Mouse (Mus musculus) limb, embryonic 13.5 days (tissue): ENCODE measurements at regions not wholly inside any gene's neighbourhood (a gene's known extent, or its start where the extent isn't known, plus 50 kb on each side); places are given as distances from the start of the nearest gene placed in this dataset.

Experiments used
- ATAC-seq: fragments of 200-750 bp; cut with Nextera tagmentation; 2 replicates; pipeline ENCODE4 v1.8.0; 2017; ENCODE audit warnings: low read depth, moderate number of reproducible peaks, moderate TSS enrichment; ENCODE audit not compliant: low FRiP score
- H3K27ac ChIP-seq: fragments of 300-500 bp; sonication (generic); 2 replicates; pipeline ENCODE4 v1.5.1; 2015; ENCODE audit warnings: inconsistent platforms, mild to moderate bottlenecking, moderate library complexity
- H3K27me3 ChIP-seq: fragments of 300-500 bp; sonication (generic); 2 replicates; pipeline ENCODE4 v1.6.1; 2015; ENCODE audit warnings: mild to moderate bottlenecking, inconsistent platforms
- H3K36me3 ChIP-seq: fragments of 300-500 bp; sonication (generic); 2 replicates; pipeline ENCODE4 v1.6.1; 2015; ENCODE audit warnings: inconsistent platforms, mild to moderate bottlenecking, moderate library complexity
- H3K4me1 ChIP-seq: fragments of 300-500 bp; sonication (generic); 2 replicates; pipeline ENCODE4 v1.6.1; 2015; ENCODE audit warnings: inconsistent platforms
- H3K4me2 ChIP-seq: fragments of 300-500 bp; sonication (generic); replicated peaks from 2 replicates; pipeline ENCODE4 v1.6.1; 2015; ENCODE audit warnings: inconsistent platforms, mild to moderate bottlenecking, moderate library complexity
- H3K4me3 ChIP-seq: fragments of 300-500 bp; sonication (generic); 2 replicates; pipeline ENCODE4 v1.5.1; 2015; ENCODE audit warnings: moderate library complexity, mild to moderate bottlenecking, inconsistent platforms
- H3K9ac ChIP-seq: fragments of 300-500 bp; sonication (generic); 2 replicates; pipeline ENCODE4 v1.6.1; 2015; ENCODE audit warnings: mild to moderate bottlenecking, inconsistent platforms
- H3K9me3 ChIP-seq: fragments of 300-500 bp; sonication (generic); 2 replicates; pipeline ENCODE4 v1.6.1; 2016; ENCODE audit warnings: inconsistent platforms
- WGBS: fragments of 180-500 bp; shearing (Covaris S2); methylation state at CpG from one replicate; pipeline ENCODE4 v1.1.7; 2015; 5-methylcytosine and 5-hydroxymethylcytosine counted together

GRCm38 (mm10) chr6:147416592-147416991, 59.0 kb upstream of the Ccdc91 start:
- H3K4me3 ChIP-seq: no peak overlapping the region
- ATAC-seq: peak; percentile 67; the same call in 1 of the 2 replicates
- peaks cover 5% of the 10 kb centered on the region; the same call in 1 of the 2 replicates for H3K4me1 ChIP-seq

GRCm38 (mm10) chr6:147413713-147414112, 61.9 kb upstream of the Ccdc91 start:
- Histone ChIP-seq H3K4me3 (no peak overlapping the region), H3K9me3 (no peaks in the 10 kb centered on the region), H3K36me3 (no peaks in the 10 kb centered on the region), H3K9ac (no peak overlapping the region), H3K4me1 (peaks cover 5% of the 10 kb centered on the region; the same call in 1 of the 2 replicates), H3K27ac (no peak overlapping the region), H3K27me3 (no peaks in the 10 kb centered on the region), H3K4me2 (no peak overlapping the region)
- ATAC-seq: no peak
- 91% methylated on average over 3 of the region's 3 CpGs for WGBS

More at GRCm38 (mm10) chr6:147416592-147416991, 59.0 kb upstream of the Ccdc91 start:
- Histone ChIP-seq H3K27ac (no peak overlapping the region), H3K9me3 (no peaks in the 10 kb centered on the region), H3K27me3 (peaks cover 6% of the 10 kb centered on the region; the same call in 1 of the 2 replicates), H3K9ac (no peak overlapping the region), H3K36me3 (no peaks in the 10 kb centered on the region), H3K4me2 (no peak overlapping the region)
- WGBS: 29% methylated on average over 3 of the region's 3 CpGs

GRCm38 (mm10) chr6:147397984-147398383, 77.6 kb upstream of the Ccdc91 start:
- Histone ChIP-seq H3K4me1 (no peaks in the 10 kb centered on the region), H3K4me3 (no peak overlapping the region), H3K4me2 (no peak overlapping the region), H3K36me3 (no peaks in the 10 kb centered on the region), H3K9ac (no peak overlapping the region), H3K27me3 (no peaks in the 10 kb centered on the region; the same call in 1 of the 2 replicates), H3K27ac (no peak overlapping the region), H3K9me3 (no peaks in the 10 kb centered on the region)
- 90% methylated on average over 6 of the region's 6 CpGs for WGBS
- ATAC-seq: no peak

- H3K9ac ChIP-seq: no peak overlapping the region
- WGBS: 62% methylated on average over 14 of the region's 14 CpGs
- peaks cover 24% of the 10 kb centered on the region for H3K4me1 ChIP-seq
- no peak for ATAC-seq
- no peak overlapping the region for H3K4me2 ChIP-seq
- H3K27me3 ChIP-seq: no peaks in the 10 kb centered on the region
- H3K36me3 ChIP-seq: no peaks in the 10 kb centered on the region
- H3K4me3 ChIP-seq: no peak overlapping the region
- no peak overlapping the region for H3K27ac ChIP-seq
- H3K9me3 ChIP-seq: no peaks in the 10 kb centered on the region
Measured at GRCm38 (mm10) chr6:147391425-147392158, 84.0 kb upstream of the Ccdc91 start.

GRCm38 (mm10) chr6:147390499-147390898, 85.1 kb upstream of the Ccdc91 start:
- ATAC-seq: no peak
- Histone ChIP-seq H3K4me1 (peaks cover 30% of the 10 kb centered on the region), H3K27me3 (no peaks in the 10 kb centered on the region), H3K27ac (no peak overlapping the region), H3K36me3 (no peaks in the 10 kb centered on the region), H3K9ac (no peak overlapping the region), H3K4me2 (no peak overlapping the region), H3K9me3 (no peaks in the 10 kb centered on the region), H3K4me3 (no peak overlapping the region)
- WGBS: 70% methylated on average over 5 of the region's 5 CpGs

GRCm38 (mm10) chr6:147388727-147389126, 86.9 kb upstream of the Ccdc91 start:
- H3K9me3 ChIP-seq: no peaks in the 10 kb centered on the region
- H3K4me2 ChIP-seq: no peak overlapping the region
- no peaks in the 10 kb centered on the region for H3K27me3 ChIP-seq
- H3K9ac ChIP-seq: no peak overlapping the region
- H3K36me3 ChIP-seq: no peaks in the 10 kb centered on the region
- peaks cover 37% of the 10 kb centered on the region for H3K4me1 ChIP-seq
- H3K27ac ChIP-seq: no peak overlapping the region
- WGBS: 4% methylated on average over 2 of the region's 2 CpGs
- no peak for ATAC-seq
- H3K4me3 ChIP-seq: no peak overlapping the region

GRCm38 (mm10) chr6:147385606-147386005, 90.0 kb upstream of the Ccdc91 start:
- no peak overlapping the region for H3K27ac ChIP-seq
- WGBS: 50% methylated on average over 1 of the region's 1 CpGs
- H3K9me3 ChIP-seq: no peaks in the 10 kb centered on the region
- H3K27me3 ChIP-seq: no peaks in the 10 kb centered on the region
- H3K4me2 ChIP-seq: no peak overlapping the region
- no peak overlapping the region for H3K9ac ChIP-seq
- H3K36me3 ChIP-seq: no peaks in the 10 kb centered on the region
- ATAC-seq: no peak
- H3K4me3 ChIP-seq: no peak overlapping the region
- H3K4me1 ChIP-seq: peaks cover 37% of the 10 kb centered on the region

- Histone ChIP-seq H3K27ac (no peak overlapping the region), H3K36me3 (no peaks in the 10 kb centered on the region), H3K27me3 (no peaks in the 10 kb centered on the region), H3K4me3 (no peak overlapping the region), H3K9me3 (no peaks in the 10 kb centered on the region), H3K9ac (no peak overlapping the region), H3K4me1 (peaks cover 7% of the 10 kb centered on the region; the same call in 1 of the 2 replicates), H3K4me2 (no peak overlapping the region)
- WGBS: 84% methylated on average over 8 of the region's 8 CpGs
- ATAC-seq: no peak
Measured at GRCm38 (mm10) chr6:147380519-147380918, 95.1 kb upstream of the Ccdc91 start.

- Histone ChIP-seq H3K4me2 (no peak overlapping the region), H3K27ac (no peak overlapping the region), H3K4me1 (no peaks in the 10 kb centered on the region), H3K9ac (no peak overlapping the region), H3K27me3 (no peaks in the 10 kb centered on the region), H3K36me3 (no peaks in the 10 kb centered on the region), H3K4me3 (no peak overlapping the region), H3K9me3 (no peaks in the 10 kb centered on the region)
- 83% methylated on average over 3 of the region's 3 CpGs for WGBS
- no peak for ATAC-seq
Measured at GRCm38 (mm10) chr6:147377679-147378078, 97.9 kb upstream of the Ccdc91 start.

- ATAC-seq: no peak
- WGBS: 50% methylated on average over 4 of the region's 4 CpGs
- H3K4me3 ChIP-seq: no peak overlapping the region
- H3K27me3 ChIP-seq: no peaks in the 10 kb centered on the region
- no peaks in the 10 kb centered on the region for H3K36me3 ChIP-seq
- H3K9me3 ChIP-seq: no peaks in the 10 kb centered on the region
- H3K27ac ChIP-seq: no peak overlapping the region
- H3K4me2 ChIP-seq: no peak overlapping the region
- no peaks in the 10 kb centered on the region for H3K4me1 ChIP-seq
- H3K9ac ChIP-seq: no peak overlapping the region
Measured at GRCm38 (mm10) chr6:147371737-147372136, 103.9 kb upstream of the Ccdc91 start.

- Histone ChIP-seq H3K36me3 (no peaks in the 10 kb centered on the region), H3K4me3 (no peak overlapping the region), H3K9ac (no peak overlapping the region), H3K4me1 (no peaks in the 10 kb centered on the region), H3K27ac (no peak overlapping the region), H3K9me3 (no peaks in the 10 kb centered on the region), H3K27me3 (no peaks in the 10 kb centered on the region), H3K4me2 (no peak overlapping the region)
- 76% methylated on average over 3 of the region's 3 CpGs for WGBS
- no peak for ATAC-seq
Measured at GRCm38 (mm10) chr6:147371336-147371735, 104.3 kb upstream of the Ccdc91 start.

- no peak for ATAC-seq
- peaks cover 8% of the 10 kb centered on the region for H3K4me1 ChIP-seq
- 79% methylated on average over 6 of the region's 6 CpGs for WGBS
- no peaks in the 10 kb centered on the region for H3K9me3 ChIP-seq
- no peak overlapping the region for H3K27ac ChIP-seq
- no peak overlapping the region for H3K4me3 ChIP-seq
- H3K36me3 ChIP-seq: no peaks in the 10 kb centered on the region
- H3K4me2 ChIP-seq: no peak overlapping the region
- no peaks in the 10 kb centered on the region for H3K27me3 ChIP-seq
- H3K9ac ChIP-seq: no peak overlapping the region
Measured at GRCm38 (mm10) chr6:147362842-147363241, 98.9 kb upstream of the Pthlh start.

- Histone ChIP-seq H3K4me2 (no peak overlapping the region), H3K4me1 (no peaks in the 10 kb centered on the region), H3K36me3 (no peaks in the 10 kb centered on the region), H3K4me3 (no peak overlapping the region), H3K27ac (no peak overlapping the region), H3K27me3 (no peaks in the 10 kb centered on the region), H3K9me3 (no peaks in the 10 kb centered on the region), H3K9ac (no peak overlapping the region)
- WGBS: 78% methylated on average over 2 of the region's 2 CpGs
- ATAC-seq: no peak
Measured at GRCm38 (mm10) chr6:147357031-147357430, 93.0 kb upstream of the Pthlh start.
